Mouse (Mus musculus): ENCODE measurements at regions not wholly inside any gene's neighbourhood (a gene's known extent, or its start where the extent isn't known, plus 50 kb on each side); places are given as distances from the start of the nearest gene placed in this dataset.
A peak's percentile ranks its signal among the peaks of the same experiment; 100 is the strongest.

DNA sequence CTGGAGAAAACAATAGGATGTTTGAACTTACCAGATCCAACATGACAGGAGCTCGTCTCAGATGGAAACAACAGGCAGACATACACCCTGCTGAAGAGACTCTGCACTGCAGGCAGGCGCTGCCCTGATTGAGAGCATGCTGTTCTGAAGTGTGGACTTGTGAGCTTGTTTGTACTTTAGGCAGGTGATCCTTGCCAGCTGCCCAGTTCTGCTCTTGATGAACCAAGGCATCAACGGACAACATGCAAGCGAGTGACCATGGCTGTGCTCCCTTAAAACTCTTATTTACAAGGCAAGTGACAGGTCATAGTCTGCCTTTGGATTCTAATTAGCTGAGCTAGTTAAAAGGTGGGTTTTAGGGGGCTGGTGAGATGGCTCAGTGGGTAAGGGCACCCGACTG lies 109.3 kb downstream of the Sall1 start:
- no peak for ATAC-seq (ENCODE audit: insufficient number of reproducible peaks, insufficient read depth, low FRiP score, low TSS enrichment)
- Histone ChIP-seq H3K4me1 (peaks cover 15% of the 10 kb centered on the region; the same call in 1 of the 2 replicates), H3K27ac (no peak overlapping the region), H3K9me3 (no peaks in the 10 kb centered on the region), H3K27me3 (no peaks in the 10 kb centered on the region), H3K4me3 (no peak overlapping the region), H3K36me3 (no peaks in the 10 kb centered on the region), H3K4me2 (replicated peaks) (no peak overlapping the region), H3K9ac (no peak overlapping the region)
- 91% methylated on average over 5 of the region's 5 CpGs for WGBS

DNA sequence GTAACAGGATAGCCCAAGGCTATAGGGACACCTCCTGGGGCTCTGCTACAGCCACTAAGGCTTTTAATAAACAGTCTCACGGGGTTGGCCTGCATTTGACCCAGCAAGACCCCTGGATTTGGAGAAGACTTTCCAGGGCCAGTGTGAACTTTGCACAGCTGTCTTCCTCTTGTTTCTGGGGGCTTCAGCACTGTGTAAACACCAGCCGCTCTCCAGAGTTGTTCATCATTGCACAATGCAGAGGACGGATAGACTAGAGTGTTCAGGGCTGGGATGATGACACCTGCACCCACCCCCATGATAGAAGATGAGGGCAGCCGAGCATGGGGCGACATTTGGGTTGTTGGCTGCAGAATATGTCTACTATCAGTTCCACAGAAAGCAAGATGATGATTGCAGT lies 112.9 kb downstream of the Sall1 start:
- Histone ChIP-seq H3K27ac (no peak overlapping the region), H3K9me3 (no peaks in the 10 kb centered on the region), H3K4me2 (replicated peaks) (no peak overlapping the region), H3K36me3 (no peaks in the 10 kb centered on the region), H3K27me3 (no peaks in the 10 kb centered on the region), H3K4me1 (peaks cover 20% of the 10 kb centered on the region), H3K4me3 (no peak overlapping the region), H3K9ac (no peak overlapping the region)
- ATAC-seq (ENCODE audit: insufficient number of reproducible peaks, insufficient read depth, low FRiP score, low TSS enrichment), result no peak
- WGBS, result 80% methylated on average over 5 of the region's 5 CpGs

DNA sequence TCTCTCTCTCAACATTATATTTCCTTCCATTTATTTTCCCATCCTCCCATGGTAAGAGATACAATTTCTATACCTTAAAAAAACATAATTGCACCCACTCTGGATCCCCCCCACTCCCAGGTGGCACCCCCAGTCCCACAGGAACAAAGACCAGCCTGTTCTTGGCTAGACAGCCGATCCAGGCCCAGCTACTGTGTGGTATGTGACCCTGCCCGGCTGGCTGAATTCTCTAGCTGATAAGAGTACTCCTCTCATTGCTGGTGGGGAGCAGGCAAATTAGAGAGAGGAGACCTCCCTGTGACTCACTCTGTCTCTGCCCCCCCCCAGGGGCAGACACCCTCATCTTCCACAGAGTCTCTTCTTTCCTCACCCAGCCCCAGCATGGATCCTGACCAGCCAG lies 113.6 kb downstream of the Sall1 start:
- 33% methylated on average over 2 of the region's 2 CpGs for WGBS

DNA sequence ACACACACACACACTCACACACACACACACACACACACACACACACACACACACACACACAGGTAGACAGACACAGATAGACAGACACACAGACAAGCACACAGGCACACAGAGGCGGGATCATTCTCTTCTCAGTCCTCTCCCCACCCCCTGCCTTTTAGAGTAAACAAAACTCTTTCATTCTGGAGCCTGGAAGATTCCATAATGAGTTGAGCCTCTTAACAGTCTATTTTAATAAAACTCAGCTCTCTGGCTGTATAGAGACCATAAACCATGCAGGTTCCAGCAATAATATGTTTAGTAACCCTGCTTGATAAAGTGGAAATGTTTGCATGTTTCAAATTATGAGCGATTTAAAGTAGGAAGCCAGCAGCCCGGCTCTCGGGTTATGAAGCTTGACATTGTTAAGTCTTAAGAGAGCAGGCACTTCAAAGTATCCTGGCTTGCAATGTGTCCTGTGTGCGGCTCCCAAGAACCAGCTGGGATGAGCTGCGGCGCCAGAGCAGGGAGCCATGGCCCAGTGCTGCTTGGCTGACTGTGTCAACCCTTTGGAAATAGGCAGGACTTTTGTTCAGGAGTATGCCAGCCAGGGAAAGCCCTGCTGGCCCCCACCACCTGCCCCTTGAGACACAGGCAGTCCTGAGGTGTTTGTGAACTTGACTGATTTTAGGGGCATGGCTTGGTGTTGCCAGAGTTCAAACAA lies 115.1 kb downstream of the Sall1 start:
- H3K4me1 ChIP-seq, result peaks cover 15% of the 10 kb centered on the region
- H3K4me2 ChIP-seq (replicated peaks), result no peak overlapping the region
- peak; percentile 60; the same call in 1 of the 2 replicates for ATAC-seq (ENCODE audit: insufficient number of reproducible peaks, insufficient read depth, low FRiP score, low TSS enrichment)
- H3K9me3 ChIP-seq, result no peaks in the 10 kb centered on the region
- H3K27ac ChIP-seq, result peak overlapping the region; percentile 47; the same call in 1 of the 2 replicates
- no peaks in the 10 kb centered on the region for H3K27me3 ChIP-seq
- no peak overlapping the region for H3K4me3 ChIP-seq
- 29% methylated on average over 7 of the region's 7 CpGs for whole genome bisulfite sequencing
- H3K36me3 ChIP-seq, result no peaks in the 10 kb centered on the region
- H3K9ac ChIP-seq, result no peak overlapping the region

More for the DNA sequence above, 113.6 kb downstream of the Sall1 start:
- Histone ChIP-seq H3K9me3 (no peaks in the 10 kb centered on the region), H3K27ac (no peak overlapping the region), H3K4me3 (no peak overlapping the region), H3K9ac (no peak overlapping the region), H3K36me3 (no peaks in the 10 kb centered on the region), H3K4me2 (replicated peaks) (no peak overlapping the region), H3K4me1 (peaks cover 15% of the 10 kb centered on the region), H3K27me3 (no peaks in the 10 kb centered on the region)
- ATAC-seq (ENCODE audit: insufficient number of reproducible peaks, insufficient read depth, low FRiP score, low TSS enrichment), result no peak

DNA sequence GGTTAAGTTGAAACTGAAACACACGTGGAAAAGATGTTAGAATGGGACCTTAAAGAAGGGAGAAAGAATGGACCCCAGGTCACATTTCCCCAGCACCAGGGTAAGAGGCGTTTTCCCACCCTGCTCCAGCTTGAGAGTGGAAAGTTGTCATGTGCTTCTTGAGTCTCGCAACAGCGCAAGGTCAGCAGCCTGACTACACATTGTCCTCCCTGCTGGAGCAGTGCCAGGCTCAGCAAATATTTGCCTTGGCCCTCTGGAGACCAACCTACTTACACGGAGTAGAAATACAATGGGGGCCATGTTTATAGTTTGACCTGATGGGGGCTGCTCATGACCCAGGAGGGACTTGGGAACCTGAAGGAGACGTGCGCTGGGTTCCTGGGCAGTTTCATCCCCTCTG lies 121.1 kb downstream of the Sall1 start:
- H3K9me3 ChIP-seq, result no peaks in the 10 kb centered on the region
- no peak overlapping the region for H3K27ac ChIP-seq
- no peak for ATAC-seq (ENCODE audit: insufficient number of reproducible peaks, insufficient read depth, low FRiP score, low TSS enrichment)
- H3K4me1 ChIP-seq, result 0 out of 2 replicates have a peak, but pooled peaks cover 5% of the 10 kb centered on the region
- H3K9ac ChIP-seq, result no peak overlapping the region
- H3K36me3 ChIP-seq, result no peaks in the 10 kb centered on the region
- no peak overlapping the region for H3K4me2 ChIP-seq (replicated peaks)
- WGBS, result 68% methylated on average over 7 of the region's 7 CpGs
- peaks cover 4% of the 10 kb centered on the region; the same call in 1 of the 2 replicates for H3K27me3 ChIP-seq
- no peak overlapping the region for H3K4me3 ChIP-seq

DNA sequence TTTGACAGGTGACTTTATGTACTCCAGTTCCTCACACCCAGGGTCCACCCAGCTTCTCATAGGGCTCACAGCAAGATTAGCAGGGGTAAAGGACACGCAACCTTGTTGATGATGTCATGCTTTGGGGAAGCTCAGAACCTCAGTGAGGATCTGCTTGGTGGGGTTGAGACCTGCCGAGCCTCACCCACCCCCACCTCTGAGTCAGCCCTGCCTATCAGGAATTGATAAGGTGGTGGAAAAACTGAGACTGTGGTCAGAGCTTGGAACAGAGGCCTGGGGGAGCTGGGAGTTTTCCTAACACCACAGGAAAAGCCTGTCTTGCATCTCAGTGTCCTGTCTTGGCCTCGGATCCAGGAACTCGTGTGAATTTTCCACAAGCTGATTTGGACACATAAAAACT lies 122.0 kb downstream of the Sall1 start:
- Histone ChIP-seq H3K4me2 (replicated peaks) (no peak overlapping the region), H3K9ac (no peak overlapping the region), H3K4me3 (no peak overlapping the region), H3K27ac (no peak overlapping the region), H3K4me1 (peaks cover 12% of the 10 kb centered on the region; the same call in 1 of the 2 replicates), H3K27me3 (peaks cover 4% of the 10 kb centered on the region; the same call in 1 of the 2 replicates), H3K9me3 (no peaks in the 10 kb centered on the region), H3K36me3 (no peaks in the 10 kb centered on the region)
- ATAC-seq (ENCODE audit: insufficient number of reproducible peaks, insufficient read depth, low FRiP score, low TSS enrichment), result no peak
- 89% methylated on average over 4 of the region's 4 CpGs for WGBS

DNA sequence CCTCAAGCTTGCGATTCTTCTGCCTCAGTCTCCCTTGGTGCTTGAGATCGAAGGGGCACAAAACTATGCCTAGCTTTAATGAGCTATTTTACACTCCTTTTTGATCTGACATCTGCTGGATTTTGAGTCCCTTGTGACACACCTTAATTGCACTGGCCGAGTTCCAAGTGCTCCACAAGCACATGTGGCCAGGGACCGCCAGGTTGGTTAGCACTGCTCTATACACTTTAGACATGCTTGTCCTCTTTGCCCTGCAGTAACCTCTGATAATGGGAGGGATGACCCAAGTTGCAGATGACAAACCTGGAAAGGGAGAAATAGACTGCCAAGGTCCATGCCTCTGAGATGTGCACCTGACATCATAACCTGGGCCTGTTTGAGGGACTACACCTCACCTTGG lies 124.7 kb downstream of the Sall1 start:
- Histone ChIP-seq H3K9ac (no peak overlapping the region), H3K4me3 (no peak overlapping the region), H3K4me1 (peaks cover 12% of the 10 kb centered on the region; the same call in 1 of the 2 replicates), H3K4me2 (replicated peaks) (no peak overlapping the region), H3K36me3 (no peaks in the 10 kb centered on the region), H3K27me3 (peaks cover 6% of the 10 kb centered on the region; the same call in 1 of the 2 replicates), H3K9me3 (no peaks in the 10 kb centered on the region), H3K27ac (no peak overlapping the region)
- WGBS, result 64% methylated on average over 4 of the region's 4 CpGs
- no peak for ATAC-seq (ENCODE audit: insufficient number of reproducible peaks, insufficient read depth, low FRiP score, low TSS enrichment)

DNA sequence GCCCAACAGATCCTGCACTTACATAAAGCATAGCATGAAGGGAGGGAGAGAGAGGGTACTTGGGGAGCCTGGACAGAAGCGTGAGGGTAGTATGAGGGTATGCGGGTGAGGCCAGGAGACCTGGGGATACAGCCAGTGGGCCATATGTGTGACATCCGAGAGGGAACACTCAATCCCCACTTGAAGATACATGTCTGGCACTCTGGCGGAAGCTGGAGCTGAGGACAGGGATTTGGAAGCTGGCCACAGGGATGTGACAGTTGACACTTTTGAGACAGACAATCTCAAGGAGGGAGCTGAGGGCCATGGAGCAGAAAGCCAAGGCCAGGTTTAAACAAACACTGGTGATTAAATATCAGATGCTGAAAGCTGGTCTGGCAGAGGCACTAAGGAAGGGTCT lies 127.9 kb downstream of the Sall1 start:
- Histone ChIP-seq H3K4me2 (replicated peaks) (no peak overlapping the region), H3K36me3 (no peaks in the 10 kb centered on the region), H3K4me3 (no peak overlapping the region), H3K4me1 (peaks cover 7% of the 10 kb centered on the region; the same call in 1 of the 2 replicates), H3K9ac (no peak overlapping the region), H3K9me3 (no peaks in the 10 kb centered on the region), H3K27ac (no peak overlapping the region), H3K27me3 (0 out of 2 replicates have a peak, but pooled peaks cover 3% of the 10 kb centered on the region)
- 83% methylated on average over 4 of the region's 4 CpGs for WGBS
- no peak for ATAC-seq (ENCODE audit: insufficient number of reproducible peaks, insufficient read depth, low FRiP score, low TSS enrichment)

DNA sequence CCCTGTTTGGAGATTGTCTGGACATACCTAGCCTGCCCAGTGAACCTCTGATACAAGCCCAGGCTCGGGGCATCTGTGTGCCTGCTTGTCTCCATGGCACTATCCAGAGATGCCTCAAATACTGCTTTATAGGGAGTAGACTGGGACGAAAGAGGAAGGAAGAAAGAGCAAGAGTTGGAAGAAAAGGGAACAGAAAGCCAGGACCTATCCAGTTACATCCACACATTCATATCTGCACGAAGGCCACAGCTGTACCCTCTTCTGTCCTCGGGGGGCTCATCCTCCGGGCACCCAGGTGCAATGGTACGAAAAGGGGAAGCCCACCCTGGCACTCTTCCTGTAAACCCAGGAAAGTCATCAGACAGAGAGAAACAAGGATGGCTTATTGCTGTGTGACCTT lies 129.3 kb downstream of the Sall1 start:
- H3K4me1 ChIP-seq, result peaks cover 7% of the 10 kb centered on the region; the same call in 1 of the 2 replicates
- no peak overlapping the region for H3K9ac ChIP-seq
- H3K36me3 ChIP-seq, result no peaks in the 10 kb centered on the region
- H3K27ac ChIP-seq, result no peak overlapping the region
- H3K4me3 ChIP-seq, result no peak overlapping the region
- H3K9me3 ChIP-seq, result no peaks in the 10 kb centered on the region
- H3K4me2 ChIP-seq (replicated peaks), result no peak overlapping the region
- 0 out of 2 replicates have a peak, but pooled peaks cover 3% of the 10 kb centered on the region for H3K27me3 ChIP-seq
- 87% methylated on average over 6 of the region's 6 CpGs for WGBS
- ATAC-seq (ENCODE audit: insufficient number of reproducible peaks, insufficient read depth, low FRiP score, low TSS enrichment), result no peak

DNA sequence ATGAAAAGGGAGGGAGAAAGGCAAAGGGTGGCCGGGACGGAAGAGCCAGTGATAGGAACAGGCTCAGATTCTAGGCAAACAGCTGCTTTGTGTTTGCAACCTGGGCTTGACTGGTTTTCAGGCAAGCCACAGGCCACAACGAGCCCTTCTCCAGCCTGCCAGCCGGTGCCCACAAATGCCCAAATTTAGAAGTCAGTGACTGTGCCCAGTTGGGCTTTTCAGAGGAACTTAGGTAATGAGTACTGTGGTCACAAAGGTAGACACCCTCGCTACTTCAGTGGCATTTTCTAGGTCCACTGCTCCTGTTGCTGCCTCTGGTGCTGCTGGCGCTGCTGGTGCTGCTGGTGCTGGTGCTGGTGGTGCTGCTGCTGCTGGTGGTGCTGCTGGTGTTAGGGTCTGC lies 129.8 kb downstream of the Sall1 start:
- no peaks in the 10 kb centered on the region for H3K9me3 ChIP-seq
- H3K4me3 ChIP-seq, result no peak overlapping the region
- WGBS, result 76% methylated on average over 6 of the region's 6 CpGs
- no peaks in the 10 kb centered on the region for H3K36me3 ChIP-seq
- H3K27me3 ChIP-seq, result 0 out of 2 replicates have a peak, but pooled peaks cover 3% of the 10 kb centered on the region
- peaks cover 7% of the 10 kb centered on the region; the same call in 1 of the 2 replicates for H3K4me1 ChIP-seq
- H3K9ac ChIP-seq, result no peak overlapping the region
- no peak for ATAC-seq (ENCODE audit: insufficient number of reproducible peaks, insufficient read depth, low FRiP score, low TSS enrichment)
- no peak overlapping the region for H3K27ac ChIP-seq
- H3K4me2 ChIP-seq (replicated peaks), result no peak overlapping the region

DNA sequence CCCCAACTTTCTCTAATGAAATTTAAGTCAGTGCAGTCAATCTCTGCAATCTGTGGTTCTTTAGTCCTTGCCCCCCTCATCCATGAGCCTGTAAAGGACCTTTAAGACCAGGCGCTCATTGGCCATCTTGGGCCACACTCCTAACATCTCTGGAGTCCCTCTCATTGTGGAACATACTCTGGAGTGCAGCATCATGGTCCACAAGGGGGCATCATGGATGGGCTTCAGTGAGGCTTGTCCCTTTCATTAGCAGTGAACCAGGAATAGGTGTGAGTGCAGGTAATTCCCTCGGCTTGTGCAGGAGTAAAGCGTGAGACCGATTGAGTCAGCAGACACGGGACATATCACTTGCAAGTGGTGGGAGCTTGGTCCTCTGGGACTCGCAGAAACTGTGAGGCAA lies 137.7 kb downstream of the Sall1 start:
- 82% methylated on average over 6 of the region's 6 CpGs for WGBS
- no peaks in the 10 kb centered on the region for H3K36me3 ChIP-seq
- no peak for ATAC-seq (ENCODE audit: insufficient number of reproducible peaks, insufficient read depth, low FRiP score, low TSS enrichment)
- no peak overlapping the region for H3K9ac ChIP-seq
- no peak overlapping the region for H3K4me2 ChIP-seq (replicated peaks)
- 0 out of 2 replicates have a peak, but pooled peaks cover 9% of the 10 kb centered on the region for H3K4me1 ChIP-seq
- no peak overlapping the region for H3K27ac ChIP-seq
- H3K27me3 ChIP-seq, result no peaks in the 10 kb centered on the region
- H3K4me3 ChIP-seq, result no peak overlapping the region
- H3K9me3 ChIP-seq, result no peaks in the 10 kb centered on the region

DNA sequence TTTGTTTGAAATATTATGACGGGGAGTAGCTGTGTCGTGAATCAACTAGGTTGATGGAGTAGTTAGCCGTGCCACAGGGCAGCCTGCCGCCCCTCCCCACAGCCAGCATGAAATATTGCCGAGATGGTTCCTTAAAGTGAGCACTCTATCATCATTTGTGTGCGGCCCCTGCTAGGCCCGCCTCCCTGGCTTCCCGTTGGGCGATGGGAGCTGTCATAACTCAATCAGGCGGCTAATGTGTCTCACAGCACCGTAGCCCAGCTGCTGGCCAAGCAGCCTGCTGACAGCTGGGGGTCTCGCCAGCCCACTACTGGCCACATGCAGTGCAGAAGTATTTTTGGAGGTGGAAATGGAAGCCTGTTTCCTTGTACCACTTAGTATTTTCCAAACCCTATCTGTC lies 140.9 kb downstream of the Sall1 start:
- Histone ChIP-seq H3K9ac (no peak overlapping the region), H3K4me1 (0 out of 2 replicates have a peak, but pooled peaks cover 9% of the 10 kb centered on the region), H3K4me3 (no peak overlapping the region), H3K36me3 (no peaks in the 10 kb centered on the region), H3K27me3 (no peaks in the 10 kb centered on the region), H3K9me3 (no peaks in the 10 kb centered on the region), H3K27ac (no peak overlapping the region), H3K4me2 (replicated peaks) (no peak overlapping the region)
- ATAC-seq (ENCODE audit: insufficient number of reproducible peaks, insufficient read depth, low FRiP score, low TSS enrichment), result 0 out of 2 replicates have a peak, but pooled peaks have one; percentile 22
- 78% methylated on average over 12 of the region's 12 CpGs for WGBS

Data from embryonic facial prominence, embryonic 12.5 days (tissue).